Mouse (Mus musculus): ENCODE results near the gene Anp32e. TPM values are rescaled to one million over a fixed set of nuclear protein-coding genes. Genes with fewer than 3 reads are reported as not detected.
"Not testable (repeated sequence)": the region's sequence is repeated elsewhere in the genome, so short reads cannot be mapped to it uniquely, and the experiment has no call there.

The Anp32e gene
- total RNA-seq, 2 experiments from 2014 or later, result 76.4 to 89.9 TPM

- DNase-seq, result no peak
- no peak overlapping the region for H3K27ac ChIP-seq
- intact Hi-C loops (cut with DNase I), result no loop called here
- TF ChIP-seq CTCF (IDR thresholded peaks at IDR 0.05), result no peak
- H3K4me3 ChIP-seq, result no peak overlapping the region
Measured at GRCm38 (mm10) chr3:95955318-95955717, 26.3 kb downstream of the Anp32e start.

- intact Hi-C loops (cut with DNase I), result no loop called here
- peak overlapping the region; percentile 72 for H3K27ac ChIP-seq
- peak; percentile 50 for DNase-seq
- no peak overlapping the region for H3K4me3 ChIP-seq
- TF ChIP-seq CTCF (IDR thresholded peaks at IDR 0.05), result no peak
Measured at GRCm38 (mm10) chr3:95957359-95958148, 28.5 kb downstream of the Anp32e start.

GRCm38 (mm10) chr3:95959082-95959481 lies 30.0 kb downstream of the Anp32e start:
- intact Hi-C loops (cut with DNase I), result no loop called here
- no peak overlapping the region for H3K27ac ChIP-seq
- peak; percentile 61 for TF ChIP-seq CTCF (IDR thresholded peaks at IDR 0.05)
- no peak for DNase-seq
- no peak overlapping the region for H3K4me3 ChIP-seq

GRCm38 (mm10) chr3:95959807-95960206 lies 30.8 kb downstream of the Anp32e start:
- DNase-seq, result no peak
- TF ChIP-seq CTCF (IDR thresholded peaks at IDR 0.05), result peak; percentile 32
- Histone ChIP-seq H3K4me3 (no peak overlapping the region), H3K27ac (no peak overlapping the region)
- intact Hi-C loops (cut with DNase I), result loop anchor here (5.0 kb wide), 1 partner anchor 98 kb away; no protein-coding TSS in a partner anchor

GRCm38 (mm10) chr3:95962182-95962581 lies 33.1 kb downstream of the Anp32e start:
- not testable (repeated sequence) for H3K4me3 ChIP-seq, H3K27ac ChIP-seq, DNase-seq
- intact Hi-C loops (cut with DNase I), result loop anchor here (5.0 kb wide), 1 partner anchor 100 kb away; no protein-coding TSS in a partner anchor

GRCm38 (mm10) chr3:95963230-95963629 lies 34.2 kb downstream of the Anp32e start:
- no peak for TF ChIP-seq CTCF (IDR thresholded peaks at IDR 0.05)
- Histone ChIP-seq H3K27ac (no peak overlapping the region), H3K4me3 (no peak overlapping the region)
- no peak for DNase-seq
- intact Hi-C loops (cut with DNase I), result loop anchor here (5.0 kb wide), 1 partner anchor 101 kb away; no protein-coding TSS in a partner anchor

- Histone ChIP-seq H3K27ac (no peak overlapping the region), H3K4me3 (no peak overlapping the region)
- intact Hi-C loops (cut with DNase I), result loop anchor here (2.0 to 5.0 kb wide), 2 partner anchors 25 to 101 kb away; no protein-coding TSS in a partner anchor
- peak; percentile 67 for TF ChIP-seq CTCF (IDR thresholded peaks at IDR 0.05)
- peak; percentile 44 for DNase-seq
Measured at GRCm38 (mm10) chr3:95963681-95964080, 34.6 kb downstream of the Anp32e start.

GRCm38 (mm10) chr3:95965518-95966451 lies 36.7 kb downstream of the Anp32e start:
- no peak for DNase-seq
- intact Hi-C loops (cut with DNase I), result loop anchor here (1.0 to 5.0 kb wide), 3 partner anchors 27 to 182 kb away; no protein-coding TSS in a partner anchor
- H3K27ac ChIP-seq, result 0 out of 2 replicates have a peak overlapping the region, but pooled peaks have one; percentile 12
- TF ChIP-seq CTCF (IDR thresholded peaks at IDR 0.05), result peak; percentile 71
- peak overlapping the region; percentile 48 for H3K4me3 ChIP-seq

- Histone ChIP-seq H3K27ac (no peak overlapping the region), H3K4me3 (no peak overlapping the region)
- intact Hi-C loops (cut with DNase I), result loop anchor here (5.0 kb wide), 1 partner anchor 178 kb away; no protein-coding TSS in a partner anchor
- DNase-seq, result no peak
- no peak for TF ChIP-seq CTCF (IDR thresholded peaks at IDR 0.05)
Measured at GRCm38 (mm10) chr3:95969277-95969676, 40.2 kb downstream of the Anp32e start.

GRCm38 (mm10) chr3:95970661-95971060 lies 41.6 kb downstream of the Anp32e start:
- intact Hi-C loops (cut with DNase I); DNase-seq; H3K4me3 ChIP-seq; H3K27ac ChIP-seq: not testable (repeated sequence)

GRCm38 (mm10) chr3:95972251-95972872 lies 43.3 kb downstream of the Anp32e start:
- intact Hi-C loops (cut with DNase I), result no loop called here
- DNase-seq, result no peak
- H3K4me3 ChIP-seq, result no peak overlapping the region; the same call in 1 of the 2 replicates
- H3K27ac ChIP-seq, result peak overlapping the region; percentile 44
- TF ChIP-seq CTCF (IDR thresholded peaks at IDR 0.05), result no peak

Data from gastrocnemius, adult 2 months (tissue).